Mouse (Mus musculus) liver, embryonic 14.5 days (tissue): Measurements from ENCODE around the gene Morc2a. TPM values are rescaled to one million over a fixed set of nuclear protein-coding genes. Genes with fewer than 3 reads are reported as not detected.

Experiments
- ATAC-seq: fragments of 200-750 bp; cut with Nextera tagmentation; 2 replicates; pipeline ENCODE4 v1.8.0; 2017; ENCODE audit warnings: moderate number of reproducible peaks, mild to moderate bottlenecking, moderate library complexity; ENCODE audit not compliant: insufficient read depth
- DNase-seq, 3 experiments: peaks; one replicate each; pipeline ENCODE4 v3.0.0-alpha.2; 2012 to 2013; ENCODE audit warnings: low read depth in 3 of 3, low spot score in 3 of 3
- H3K27ac ChIP-seq: fragments of 300-500 bp; sonication (generic); 2 replicates; pipeline ENCODE4 v1.5.1; 2014; ENCODE audit warnings: moderate library complexity, mild to moderate bottlenecking, control low read depth, inconsistent platforms
- H3K27me3 ChIP-seq: fragments of 300-500 bp; sonication (generic); 2 replicates; pipeline ENCODE4 v1.6.1; 2014; ENCODE audit warnings: mild to moderate bottlenecking, low read length, moderate library complexity; ENCODE audit not compliant: control insufficient read depth, insufficient read depth
- H3K36me3 ChIP-seq: fragments of 300-500 bp; sonication (generic); replicated peaks from 2 replicates; pipeline ENCODE4 v1.6.1; 2014; ENCODE audit warnings: low read depth; ENCODE audit not compliant: control insufficient read depth, insufficient read depth
- H3K4me1 ChIP-seq, 2 experiments: fragments of 200-500 bp in 1 of 2; fragments of 300-500 bp in 1 of 2; sonication (generic) in 1 of 2; replicated peaks; 2 replicates each; pipeline ENCODE4 v1.6.1; 2012 to 2014; ENCODE audit warnings: antibody characterized with exemption in 1 of 2, inconsistent platforms in 1 of 2, low read length in 1 of 2; ENCODE audit not compliant: control insufficient read depth in 2 of 2, insufficient read depth in 2 of 2
- H3K4me2 ChIP-seq: fragments of 300-500 bp; sonication (generic); 2 replicates; pipeline ENCODE4 v1.6.1; 2014; ENCODE audit warnings: low read depth, mild to moderate bottlenecking, control low read depth, moderate library complexity
- H3K4me3 ChIP-seq, 2 experiments: fragments of 200-500 bp in 1 of 2; fragments of 300-500 bp in 1 of 2; sonication (generic) in 1 of 2; 2 replicates each; pipeline ENCODE4 v1.5.1; 2012 to 2014; ENCODE audit warnings: low read depth in 2 of 2, low read length in 2 of 2, mild to moderate bottlenecking in 2 of 2, control low read depth in 1 of 2, inconsistent platforms in 1 of 2, moderate library complexity in 1 of 2; ENCODE audit not compliant: insufficient read depth in 1 of 2
- H3K9ac ChIP-seq: fragments of 300-500 bp; sonication (generic); replicated peaks from 2 replicates; pipeline ENCODE4 v1.6.1; 2014; ENCODE audit warnings: mild to moderate bottlenecking, control low read depth, moderate library complexity
- H3K9me3 ChIP-seq: fragments of 300-500 bp; sonication (generic); 2 replicates; pipeline ENCODE4 v1.6.1; 2016; ENCODE audit warnings: low read length, mixed read lengths; ENCODE audit not compliant: control insufficient read depth
- CTCF ChIP-seq: IDR thresholded peaks from 2 replicates; pipeline ENCODE4 v1.5.1; 2016; ENCODE audit warnings: antibody characterized with exemption, low read depth, control low read depth
- EP300 ChIP-seq: IDR thresholded peaks from 2 replicates; pipeline ENCODE4 v1.6.1; 2016; ENCODE audit warnings: antibody characterized with exemption, low read depth
- WGBS: fragments of 180-500 bp; shearing (Covaris S2); extraction: QIAGEN DNeasy Blood & Tissue Kit; methylation state at CpG from one replicate; pipeline ENCODE4 v1.1.7; 2014; ENCODE audit not compliant: insufficient replicate concordance; 5-methylcytosine and 5-hydroxymethylcytosine counted together
- polyA plus RNA-seq, 2 experiments: library from polyadenylated mRNA; depleted of rRNA in 1 of 2; stranded (reverse) in 1 of 2; unstranded in 1 of 2; fragments of >200 nt; fragmentation: Nextera tagmentation in 1 of 2; extraction: Ambion mirVana in 1 of 2; gene quantifications; 2 replicates each; pipeline versions ENCODE4 v1.2.1 to v1.2.3; 2012 to 2014

Gene Morc2a
- polyA plus RNA-seq, 2 experiments: 3.2 to 5.6 TPM

GRCm38 (mm10) chr11:3738778-3739177 lies 89.8 kb downstream of the Morc2a start:
- no peaks in the 10 kb centered on the region for H3K27me3 ChIP-seq
- H3K9me3 ChIP-seq: no peaks in the 10 kb centered on the region
- H3K4me3 ChIP-seq: no peak overlapping the region
- no peaks in the 10 kb centered on the region for H3K4me1 ChIP-seq
- H3K27ac ChIP-seq: no peak overlapping the region
- no peak for ATAC-seq
- H3K4me2 ChIP-seq: no peak overlapping the region
- 23% methylated on average over 2 of the region's 2 CpGs for WGBS
- no peak overlapping the region for H3K9ac ChIP-seq
- no peak for TF ChIP-seq EP300
- no peak for TF ChIP-seq CTCF
- DNase-seq: no peak
- H3K36me3 ChIP-seq: no peaks in the 10 kb centered on the region

Other genes with a start within 250 kb of the Morc2a start
- gene Limk2, start 240.0 kb upstream of the Morc2a start, polyA plus RNA-seq (2012; rRNA removed): 7.1 and 7.4 TPM in 2 replicates
- 7.0 and 9.5 TPM in 2 replicates for gene Limk2, start 240.0 kb upstream of the Morc2a start, polyA plus RNA-seq (2014; fragmentation: Nextera tagmentation; extraction: Ambion mirVana)
- gene Rnf185, start 196.8 kb upstream of the Morc2a start, polyA plus RNA-seq (2012; rRNA removed): 5.0 and 5.5 TPM in 2 replicates
- gene Rnf185, start 196.8 kb upstream of the Morc2a start, polyA plus RNA-seq (2014; fragmentation: Nextera tagmentation; extraction: Ambion mirVana): 8.5 and 9.2 TPM in 2 replicates
- 0.06 and 0.11 TPM in 2 replicates for gene Pla2g3, start 160.9 kb upstream of the Morc2a start, polyA plus RNA-seq (2012; rRNA removed)
- 0.04 and 0.13 TPM in 2 replicates for gene Pla2g3, start 160.9 kb upstream of the Morc2a start, polyA plus RNA-seq (2014; fragmentation: Nextera tagmentation; extraction: Ambion mirVana)
- 0.23 and 0.31 TPM in 2 replicates for gene Inpp5j, start 144.4 kb upstream of the Morc2a start, polyA plus RNA-seq (2012; rRNA removed)
- 0.27 and 0.38 TPM in 2 replicates for gene Inpp5j, start 144.4 kb upstream of the Morc2a start, polyA plus RNA-seq (2014; fragmentation: Nextera tagmentation; extraction: Ambion mirVana)
- 8.5 and 12.2 TPM in 2 replicates for gene Selenom, start 134.5 kb upstream of the Morc2a start, polyA plus RNA-seq (2012; rRNA removed)
- 9.4 and 10.3 TPM in 2 replicates for gene Selenom, start 134.5 kb upstream of the Morc2a start, polyA plus RNA-seq (2014; fragmentation: Nextera tagmentation; extraction: Ambion mirVana)
- 3.3 and 4.5 TPM in 2 replicates for gene Smtn, start 108.6 kb upstream of the Morc2a start, polyA plus RNA-seq (2012; rRNA removed)
- 7.4 and 8.7 TPM in 2 replicates for gene Smtn, start 108.6 kb upstream of the Morc2a start, polyA plus RNA-seq (2014; fragmentation: Nextera tagmentation; extraction: Ambion mirVana)
- 0.03 and 0.40 TPM in 2 replicates for gene Osbp2, start 214.7 kb downstream of the Morc2a start, polyA plus RNA-seq (2012; rRNA removed)
- gene Osbp2, start 214.7 kb downstream of the Morc2a start, polyA plus RNA-seq (2014; fragmentation: Nextera tagmentation; extraction: Ambion mirVana): 0.05 and 0.18 TPM in 2 replicates
- 0.02 and 0.06 TPM in 2 replicates for gene 4921536K21Rik, start 245.9 kb downstream of the Morc2a start, polyA plus RNA-seq (2012; rRNA removed)
- gene 4921536K21Rik, start 245.9 kb downstream of the Morc2a start, polyA plus RNA-seq (2014; fragmentation: Nextera tagmentation; extraction: Ambion mirVana): not detected in 2 replicates
- 0.15 and 0.16 TPM in 2 replicates for gene Dusp18, start 246.0 kb downstream of the Morc2a start, polyA plus RNA-seq (2012; rRNA removed)
- gene Dusp18, start 246.0 kb downstream of the Morc2a start, polyA plus RNA-seq (2014; fragmentation: Nextera tagmentation; extraction: Ambion mirVana): 0.20 and 0.27 TPM in 2 replicates